Mouse (Mus musculus) myocyte (in vitro differentiated cells): ENCODE measurements around the gene Mctp1.

Experiments used
- CEBPB ChIP-seq: IDR thresholded peaks from 2 replicates; pipeline ENCODE4 v1.6.1; 2011; ENCODE audit warnings: mild to moderate bottlenecking, moderate library complexity; ENCODE audit not compliant: poor library complexity, insufficient read depth, severe bottlenecking
- E2F4 ChIP-seq: IDR thresholded peaks from one replicate; pipeline ENCODE4 v1.6.1; 2011; ENCODE audit warnings: mild to moderate bottlenecking, control low read depth, moderate library complexity; ENCODE audit not compliant: insufficient read depth
- MAX ChIP-seq: IDR thresholded peaks from one replicate; pipeline ENCODE4 v1.6.1; 2011; ENCODE audit warnings: low read depth, mild to moderate bottlenecking, control low read depth
- MYOD1 ChIP-seq, 3 experiments: IDR thresholded peaks; one replicate each; pipeline ENCODE4 v1.6.1; 2011; ENCODE audit warnings: control low read depth in 2 of 3, low read depth in 2 of 3, mild to moderate bottlenecking in 2 of 3, moderate library complexity in 1 of 3; ENCODE audit not compliant: insufficient read length in 2 of 3, control insufficient read depth in 1 of 3
- MYOG ChIP-seq, 3 experiments: IDR thresholded peaks; one replicate each; pipeline ENCODE4 v1.6.1; 2011; ENCODE audit warnings: control low read depth in 2 of 3, low read depth in 2 of 3, mild to moderate bottlenecking in 2 of 3; ENCODE audit not compliant: insufficient read length in 2 of 3, control insufficient read depth in 1 of 3, insufficient read depth in 1 of 3
- POLR2A ChIP-seq: IDR thresholded peaks from one replicate; pipeline ENCODE4 v1.6.1; 2011; ENCODE audit warnings: low read depth, mild to moderate bottlenecking, control low read depth, moderate library complexity; ENCODE audit not compliant: insufficient read length
- POLR2AphosphoS2 ChIP-seq: IDR thresholded peaks from one replicate; pipeline ENCODE4 v1.6.1; 2011; ENCODE audit warnings: low read depth, control low read depth; ENCODE audit not compliant: insufficient read length
- SRF ChIP-seq: IDR thresholded peaks from one replicate; pipeline ENCODE4 v1.6.1; 2011; ENCODE audit warnings: low read depth; ENCODE audit not compliant: control insufficient read depth, insufficient read length
- TCF12 ChIP-seq: IDR thresholded peaks from one replicate; pipeline ENCODE4 v1.6.1; 2011; ENCODE audit warnings: mild to moderate bottlenecking, control low read depth; ENCODE audit not compliant: poor library complexity, insufficient read depth, severe bottlenecking

DNA sequence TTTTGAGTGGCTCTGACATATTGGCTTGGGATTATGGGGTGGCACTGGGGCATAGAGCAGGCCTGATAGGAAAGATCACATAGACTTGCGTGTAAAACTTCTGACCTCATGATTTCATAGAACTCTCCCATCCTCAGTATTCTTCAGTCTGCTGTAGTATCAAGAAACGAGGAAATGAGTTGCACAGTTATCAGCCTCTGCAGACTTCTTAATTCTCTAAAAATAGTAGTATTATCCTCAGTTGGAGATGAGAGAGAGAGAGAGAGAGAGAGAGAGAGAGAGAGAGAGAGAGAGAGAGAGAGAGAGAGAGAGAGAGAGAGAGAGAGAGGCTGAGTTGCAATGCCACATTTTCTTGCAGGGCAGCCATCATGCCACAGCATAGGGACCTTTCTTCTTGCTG, 45.6 kb downstream of the Mctp1 start:
- TF ChIP-seq POLR2AphosphoS2 (no peak), MAX (no peak), POLR2A (no peak), TCF12 (no peak), CEBPB (no peak), E2F4 (no peak), MYOD1 (IDR thresholded peaks at IDR 0.05; ENCODE audit: control insufficient read depth in 1 of 3, insufficient read length in 2 of 3, low read depth in 2 of 3) (no peak), SRF (no peak), MYOG (IDR thresholded peaks at IDR 0.05; ENCODE audit: control insufficient read depth in 1 of 3, insufficient read depth in 1 of 3, insufficient read length in 2 of 3, low read depth in 2 of 3) (no peak)
